Mouse (Mus musculus) MEL (cell line): ENCODE measurements around the gene Csmd2. TPM values are rescaled to one million over a fixed set of nuclear protein-coding genes. Genes with fewer than 3 reads are reported as not detected.

ENCODE experiments used
- DNase-seq: peaks from one replicate; pipeline ENCODE4 v3.0.0; 2011; ENCODE audit warnings: low read depth, low spot score
- H3K27ac ChIP-seq: 2 replicates; pipeline ENCODE4 v1.5.1; 2012; ENCODE audit warnings: low read depth, mild to moderate bottlenecking, control low read depth, low read length, moderate library complexity; ENCODE audit not compliant: control insufficient read depth
- H3K27me3 ChIP-seq, 2 experiments: fragments of 150-350 bp in 1 of 2; sonication (generic) in 1 of 2; 2 replicates each; pipeline ENCODE4 v1.6.1; 2012; ENCODE audit warnings: low read length in 2 of 2, mild to moderate bottlenecking in 2 of 2, improper control_type of control experiment in 1 of 2, moderate library complexity in 1 of 2; ENCODE audit not compliant: insufficient read depth in 2 of 2, control insufficient read depth in 1 of 2
- H3K36me3 ChIP-seq, 2 experiments: 2 replicates each; pipeline ENCODE4 v1.6.1; 2012 to 2014; ENCODE audit warnings: low read length in 2 of 2, improper control_type of control experiment in 1 of 2, inconsistent platforms in 1 of 2, mild to moderate bottlenecking in 1 of 2; ENCODE audit not compliant: insufficient read depth in 2 of 2, control insufficient read depth in 1 of 2
- H3K4me1 ChIP-seq, 2 experiments: fragments of 150-350 bp in 1 of 2; sonication (generic) in 1 of 2; 2 replicates each; pipeline ENCODE4 v1.6.1; 2012; ENCODE audit warnings: low read length in 2 of 2, improper control_type of control experiment in 1 of 2, mild to moderate bottlenecking in 1 of 2; ENCODE audit not compliant: insufficient read depth in 2 of 2, control insufficient read depth in 1 of 2
- H3K4me3 ChIP-seq, 2 experiments: fragments of 150-350 bp in 1 of 2; sonication (generic) in 1 of 2; 2 replicates each; pipeline ENCODE4 v1.5.1; 2012; ENCODE audit warnings: low read depth in 2 of 2, low read length in 2 of 2, mild to moderate bottlenecking in 2 of 2, moderate library complexity in 2 of 2, control low read depth in 1 of 2, improper control_type of control experiment in 1 of 2; ENCODE audit not compliant: control insufficient read depth in 1 of 2, insufficient read depth in 1 of 2
- H3K79me2 ChIP-seq: 2 replicates; pipeline ENCODE4 v1.6.1; 2012; ENCODE audit warnings: mild to moderate bottlenecking, low read length, moderate library complexity; ENCODE audit not compliant: control insufficient read depth, poor library complexity, insufficient read depth
- H3K9ac ChIP-seq: 2 replicates; pipeline ENCODE4 v1.6.1; 2012; ENCODE audit warnings: low read depth, mild to moderate bottlenecking, control low read depth, low read length, moderate library complexity; ENCODE audit not compliant: control insufficient read depth, poor library complexity, severe bottlenecking
- H3K9me3 ChIP-seq: fragments of 150-350 bp; sonication (generic); replicated peaks from 2 replicates; pipeline ENCODE4 v1.6.1; 2012; ENCODE audit warnings: mild to moderate bottlenecking, low read length, improper control_type of control experiment, moderate library complexity; ENCODE audit not compliant: insufficient read depth
- BHLHE40 ChIP-seq: IDR thresholded peaks from 2 replicates; pipeline ENCODE4 v1.6.1; 2012; ENCODE audit warnings: low read depth, mild to moderate bottlenecking, inconsistent platforms, low read length, improper control_type of control experiment, borderline replicate concordance
- CHD2 ChIP-seq: IDR thresholded peaks from 2 replicates; pipeline ENCODE4 v1.6.1; 2011; ENCODE audit warnings: low read length, improper control_type of control experiment
- CTCF ChIP-seq, 3 experiments: IDR thresholded peaks in 2 of 3; conservative IDR thresholded peaks in 1 of 3; 2 replicates each; pipeline ENCODE4 v1.5.1; 2011 to 2012; ENCODE audit warnings: low read length in 3 of 3, low read depth in 2 of 3, mild to moderate bottlenecking in 2 of 3, improper control_type of control experiment in 1 of 3, inconsistent platforms in 1 of 3, mixed read lengths in 1 of 3, moderate library complexity in 1 of 3; ENCODE audit not compliant: control insufficient read depth in 1 of 3, insufficient read depth in 1 of 3, poor library complexity in 1 of 3, severe bottlenecking in 1 of 3
- EP300 ChIP-seq, 2 experiments: IDR thresholded peaks; 2 replicates each; pipeline ENCODE4 v1.6.1; 2011; ENCODE audit warnings: improper control_type of control experiment in 2 of 2, low read length in 2 of 2, low read depth in 1 of 2, mild to moderate bottlenecking in 1 of 2
- ETS1 ChIP-seq: IDR thresholded peaks from 2 replicates; pipeline ENCODE4 v1.6.1; 2012; ENCODE audit warnings: low read depth, mild to moderate bottlenecking, inconsistent platforms, low read length, improper control_type of control experiment, moderate library complexity
- GABPA ChIP-seq: IDR thresholded peaks from 2 replicates; pipeline ENCODE4 v1.6.1; 2012; ENCODE audit warnings: low read depth, mild to moderate bottlenecking, inconsistent platforms, low read length, improper control_type of control experiment, moderate library complexity
- GATA1 ChIP-seq: IDR thresholded peaks from 2 replicates; pipeline ENCODE4 v1.6.1; 2011; ENCODE audit warnings: low read depth, low read length, improper control_type of control experiment
- HCFC1 ChIP-seq: IDR thresholded peaks from 2 replicates; pipeline ENCODE4 v1.6.1; 2012; ENCODE audit warnings: low read depth, mild to moderate bottlenecking, inconsistent platforms, low read length, improper control_type of control experiment, moderate library complexity
- JUND ChIP-seq: IDR thresholded peaks from 2 replicates; pipeline ENCODE4 v1.6.1; 2011; ENCODE audit warnings: low read depth, mild to moderate bottlenecking, improper control_type of control experiment, low read length
- MAFK ChIP-seq: IDR thresholded peaks from 2 replicates; pipeline ENCODE4 v1.6.1; 2011; ENCODE audit warnings: low read depth, mild to moderate bottlenecking, low read length, improper control_type of control experiment, borderline replicate concordance
- MYB ChIP-seq: IDR thresholded peaks from 2 replicates; pipeline ENCODE4 v1.6.1; 2011; ENCODE audit warnings: mild to moderate bottlenecking, low read depth, low read length, improper control_type of control experiment
- MYC ChIP-seq: IDR thresholded peaks from 2 replicates; pipeline ENCODE4 v1.6.1; 2011; ENCODE audit warnings: low read depth, mild to moderate bottlenecking, low read length, improper control_type of control experiment, moderate library complexity
- NELFE ChIP-seq: IDR thresholded peaks from 2 replicates; pipeline ENCODE4 v1.6.1; 2011; ENCODE audit warnings: low read depth, low read length, improper control_type of control experiment
- POLR2AphosphoS2 ChIP-seq: IDR thresholded peaks from 2 replicates; pipeline ENCODE4 v1.6.1; 2011; ENCODE audit warnings: low read length, improper control_type of control experiment
- POLR2AphosphoS5 ChIP-seq: IDR thresholded peaks from 2 replicates; pipeline ENCODE4 v1.6.1; 2012; ENCODE audit warnings: low read depth, borderline replicate concordance, mild to moderate bottlenecking, inconsistent platforms, low read length, moderate library complexity, mixed read lengths
- SMC3 ChIP-seq: IDR thresholded peaks from 2 replicates; pipeline ENCODE4 v1.6.1; 2011; ENCODE audit warnings: low read depth, low read length, improper control_type of control experiment
- ZC3H11A ChIP-seq: IDR thresholded peaks from 2 replicates; pipeline ENCODE4 v1.6.1; 2012; ENCODE audit warnings: low read depth, mild to moderate bottlenecking, inconsistent platforms, low read length, improper control_type of control experiment
- ZKSCAN1 ChIP-seq: IDR thresholded peaks from 2 replicates; pipeline ENCODE4 v1.6.1; 2012; ENCODE audit warnings: low read depth, mild to moderate bottlenecking, inconsistent platforms, low read length, improper control_type of control experiment, moderate library complexity
- polyA plus RNA-seq, 2 experiments: library from polyadenylated mRNA; stranded (reverse) in 1 of 2; unstranded in 1 of 2; fragments of >175 nt in 1 of 2; fragments of >200 nt in 1 of 2; gene quantifications; 2 replicates each; pipeline versions ENCODE4 v1.2.1 to v1.2.4; 2012; ENCODE audit warnings: low replicate concordance in 2 of 2, low read depth in 1 of 2; ENCODE audit not compliant: insufficient read length in 2 of 2, insufficient read depth in 1 of 2, missing spikeins in 1 of 2
- total RNA-seq: library from RNA; depleted of rRNA; stranded (reverse); fragments of 300-350 nt; gene quantifications from 2 replicates; pipeline ENCODE4 v1.2.3, GENCODE M21; 2012

Gene Csmd2
- total and polyA plus RNA-seq, 3 experiments = not detected

DNA sequence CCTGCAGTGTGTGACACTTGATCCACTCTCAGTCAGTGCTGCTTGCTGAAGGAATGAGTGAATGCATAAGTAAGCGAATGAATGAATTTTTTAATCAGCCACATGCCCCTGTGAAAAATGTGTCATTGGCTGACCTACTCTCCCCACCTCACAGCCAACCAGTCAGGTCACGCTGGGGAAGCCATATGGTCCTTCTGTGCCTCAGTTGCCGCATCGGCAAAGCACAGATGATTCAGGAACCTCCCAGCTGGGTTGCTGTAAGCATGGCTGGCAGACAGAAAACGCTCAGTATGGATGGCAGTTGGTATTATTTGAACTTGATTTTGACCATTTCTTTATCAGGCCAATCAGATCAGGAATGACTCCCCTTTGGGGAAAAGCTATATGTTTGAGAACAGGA is 386.4 kb downstream of the Csmd2 start:
- Histone ChIP-seq H3K9ac (no peak overlapping the region), H3K36me3 (no peaks in the 10 kb centered on the region), H3K27ac (no peak overlapping the region), H3K4me3 (no peak overlapping the region), H3K27me3 (no peaks in the 10 kb centered on the region), H3K4me1 (no peaks in the 10 kb centered on the region), H3K9me3 (no peaks in the 10 kb centered on the region), H3K79me2 (no peaks in the 10 kb centered on the region)
- no peak for TF ChIP-seq ETS1
- no peak for TF ChIP-seq GATA1
- no peak for DNase-seq

- no peak for DNase-seq
- H3K9ac ChIP-seq = no peak overlapping the region
- no peaks in the 10 kb centered on the region for H3K4me1 ChIP-seq
- H3K27ac ChIP-seq = no peak overlapping the region
- no peaks in the 10 kb centered on the region for H3K36me3 ChIP-seq
- no peaks in the 10 kb centered on the region for H3K9me3 ChIP-seq
- TF ChIP-seq POLR2AphosphoS5 (no peak), EP300 (IDR thresholded peaks at IDR 0.05; ENCODE audit: low read depth in 1 of 2, low read length in 2 of 2) (no peak), BHLHE40 (no peak), MAFK (no peak), HCFC1 (no peak), GABPA (no peak), MYC (no peak), ETS1 (no peak), MYB (no peak), ZC3H11A (no peak), CTCF (IDR thresholded peaks at IDR 0.05 in 2 of 3, conservative IDR thresholded peaks at IDR 0.05 in 1 of 3; ENCODE audit: control insufficient read depth in 1 of 3, insufficient read depth in 1 of 3, low read depth in 2 of 3, low read length in 3 of 3, poor library complexity in 1 of 3, severe bottlenecking in 1 of 3) (no peak), SMC3 (no peak), ZKSCAN1 (no peak), CHD2 (no peak), POLR2AphosphoS2 (no peak), NELFE (no peak), JUND (no peak)
- TF ChIP-seq, all 39 proteins: peak for 0
- no peaks in the 10 kb centered on the region for H3K79me2 ChIP-seq
- H3K27me3 ChIP-seq = no peaks in the 10 kb centered on the region
- H3K4me3 ChIP-seq = no peak overlapping the region
Measured at GRCm38 (mm10) chr4:128378946-128379345, 391.3 kb downstream of the Csmd2 start.
